Mouse (Mus musculus) E14TG2a.4 (cell line): ENCODE data around the gene Ccne1.

Experiments used
- CTCF ChIP-seq: conservative IDR thresholded peaks from 2 replicates; pipeline ENCODE4 v1.5.1; 2014; ENCODE audit warnings: low read length
- NANOG ChIP-seq: IDR thresholded peaks from 2 replicates; pipeline ENCODE4 v1.6.1; 2014; ENCODE audit warnings: borderline replicate concordance, low read length, mixed read lengths
- POU5F1 ChIP-seq: IDR thresholded peaks from 2 replicates; pipeline ENCODE4 v1.6.1; 2014; ENCODE audit warnings: low read length, borderline replicate concordance

- TF ChIP-seq CTCF (peak; percentile 61), POU5F1 (no peak), NANOG (no peak)
Observed at GRCm38 (mm10) chr7:38131186-38131585, 23.9 kb upstream of the Ccne1 start.
